Mouse (Mus musculus): Measurements from ENCODE around the gene Sfrp4.

DNA sequence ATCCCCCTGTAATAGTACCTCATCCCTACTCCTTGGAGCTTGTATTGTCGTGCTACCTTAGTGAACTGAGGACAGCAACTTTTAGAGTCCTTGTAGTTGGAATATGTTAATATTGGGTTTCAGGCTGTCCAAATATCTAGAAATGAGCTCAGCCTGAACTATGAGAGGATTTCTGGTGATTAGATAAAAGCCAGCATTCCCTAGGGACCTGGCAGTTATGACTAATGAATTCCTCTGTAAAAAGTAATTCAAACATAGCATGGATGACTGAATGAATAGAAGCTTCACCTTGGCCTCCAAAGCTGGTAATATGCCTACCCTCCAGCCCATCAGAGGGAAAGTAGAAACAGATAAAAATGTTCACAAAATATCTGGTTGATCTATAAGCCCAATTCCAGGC lies 3.6 kb downstream of the Sfrp4 start:
- TF ChIP-seq CTCF (IDR thresholded peaks at IDR 0.05; ENCODE audit: low read depth): no peak
- no peak for TF ChIP-seq EP300 (IDR thresholded peaks at IDR 0.05; ENCODE audit: low read depth)

Measured in liver, postnatal 0 days (tissue).